Mouse (Mus musculus) embryonic fibroblast, embryonic 13.5 days (primary cell): ENCODE measurements at regions not wholly inside any gene's neighbourhood (a gene's known extent, or its start where the extent isn't known, plus 50 kb on each side); places are given as distances from the start of the nearest gene placed in this dataset.
"Not testable (repeated sequence)": the region's sequence is repeated elsewhere in the genome, so short reads cannot be mapped to it uniquely, and the experiment has no call there.

Source experiments
- H3K27ac ChIP-seq: 2 replicates; pipeline ENCODE4 v1.5.1; 2012; ENCODE audit warnings: low read length, control low read depth, inconsistent platforms; ENCODE audit not compliant: insufficient read depth
- H3K4me1 ChIP-seq: 2 replicates; pipeline ENCODE4 v1.6.1; 2011; ENCODE audit warnings: low read length; ENCODE audit not compliant: control insufficient read depth, insufficient read depth
- H3K4me3 ChIP-seq: 2 replicates; pipeline ENCODE4 v1.5.1; 2011; ENCODE audit warnings: mild to moderate bottlenecking, control low read depth, low read length; ENCODE audit not compliant: insufficient read depth
- CTCF ChIP-seq: IDR thresholded peaks from 2 replicates; pipeline ENCODE4 v1.5.1; 2011; ENCODE audit warnings: mild to moderate bottlenecking, control low read depth, low read length, moderate library complexity, borderline replicate concordance; ENCODE audit not compliant: insufficient read depth
- POLR2A ChIP-seq: IDR thresholded peaks from 2 replicates; pipeline ENCODE4 v1.6.1; 2011; ENCODE audit warnings: low read depth, mild to moderate bottlenecking, control low read depth, low read length, moderate library complexity

DNA sequence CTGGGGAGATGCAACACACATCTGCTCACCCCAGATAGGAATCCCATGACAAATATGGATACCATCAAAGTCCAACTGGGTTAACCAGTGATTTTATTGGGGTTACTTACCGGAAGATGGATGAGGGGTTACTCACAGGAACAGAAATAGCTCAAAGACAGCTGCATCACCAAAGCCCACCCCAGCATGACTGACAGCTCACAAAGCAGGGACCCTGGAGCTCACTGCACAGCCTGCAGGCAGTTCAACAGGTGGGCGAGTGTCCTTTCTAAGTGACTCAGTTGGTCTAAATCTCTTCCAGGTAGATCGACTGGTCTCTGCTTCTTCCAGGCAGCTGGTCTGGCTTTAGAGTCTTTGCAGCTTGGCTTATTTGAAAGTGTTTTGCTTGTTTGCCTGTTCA is 114.2 kb downstream of the Bdh1 start:
- no peaks in the 10 kb centered on the region for H3K4me1 ChIP-seq

DNA sequence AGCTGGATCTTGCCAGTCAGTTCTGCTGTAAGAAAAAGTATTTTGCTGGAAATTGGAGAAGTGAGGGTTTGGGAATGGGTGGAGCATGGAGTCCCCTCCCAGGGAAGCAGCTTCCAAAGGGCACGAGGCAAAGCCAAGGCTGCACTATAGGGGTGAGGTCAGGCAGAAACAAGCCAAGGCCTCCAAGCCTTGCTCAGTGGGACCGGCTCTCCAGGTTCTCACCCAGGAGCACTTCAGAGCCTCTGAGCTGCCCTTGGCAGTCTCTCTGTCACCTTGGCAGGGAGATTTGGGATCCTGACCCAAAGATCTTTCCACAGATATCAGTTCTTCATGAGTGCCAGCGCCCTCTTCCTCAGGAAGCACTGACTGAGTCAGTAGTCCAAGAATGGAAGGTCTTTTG is 116.5 kb downstream of the Bdh1 start:
- Histone ChIP-seq H3K27ac (no peak overlapping the region), H3K4me3 (no peak overlapping the region), H3K4me1 (no peaks in the 10 kb centered on the region)
- TF ChIP-seq CTCF = no peak
- no peak for TF ChIP-seq POLR2A

More for the DNA sequence above, 114.2 kb downstream of the Bdh1 start:
- H3K4me3 ChIP-seq = no peak overlapping the region
- no peak for TF ChIP-seq POLR2A
- TF ChIP-seq CTCF = no peak
- no peak overlapping the region for H3K27ac ChIP-seq

DNA sequence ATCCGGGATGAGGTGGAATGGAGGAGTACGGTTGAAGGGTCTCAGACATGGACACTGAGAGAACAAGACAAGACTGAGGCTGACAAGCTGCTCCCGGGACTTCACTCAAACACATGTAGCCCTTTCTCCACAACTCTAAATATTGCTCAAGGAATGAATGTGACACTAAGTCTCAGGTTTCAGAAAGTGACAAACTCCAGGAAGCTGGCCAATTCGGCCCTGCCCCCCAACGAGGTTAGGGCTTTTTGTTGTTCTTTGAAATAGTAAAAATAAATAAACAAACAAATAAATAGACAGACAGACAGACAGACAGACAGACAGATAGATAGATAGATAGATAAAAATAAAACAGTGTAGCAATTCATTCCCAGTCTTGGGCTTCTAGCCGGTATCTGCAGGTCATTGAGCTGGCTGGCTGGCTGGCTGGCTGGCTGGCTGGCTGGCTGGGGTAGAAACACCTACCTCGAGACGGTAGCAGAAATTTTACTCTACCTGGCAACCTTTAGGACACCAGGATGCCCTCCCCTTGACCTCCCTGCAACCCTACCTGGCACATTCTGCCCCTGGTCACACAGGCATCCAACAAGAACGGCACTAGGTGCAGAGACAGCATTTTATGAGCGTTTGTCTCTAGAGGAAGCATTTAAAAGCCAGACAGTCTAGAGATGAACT is 119.6 kb upstream of the Dlg1 start:
- H3K4me3 ChIP-seq = no peak overlapping the region
- peaks cover 5% of the 10 kb centered on the region; the same call in 1 of the 2 replicates for H3K4me1 ChIP-seq
- TF ChIP-seq POLR2A = no peak
- no peak for TF ChIP-seq CTCF
- no peak overlapping the region for H3K27ac ChIP-seq

DNA sequence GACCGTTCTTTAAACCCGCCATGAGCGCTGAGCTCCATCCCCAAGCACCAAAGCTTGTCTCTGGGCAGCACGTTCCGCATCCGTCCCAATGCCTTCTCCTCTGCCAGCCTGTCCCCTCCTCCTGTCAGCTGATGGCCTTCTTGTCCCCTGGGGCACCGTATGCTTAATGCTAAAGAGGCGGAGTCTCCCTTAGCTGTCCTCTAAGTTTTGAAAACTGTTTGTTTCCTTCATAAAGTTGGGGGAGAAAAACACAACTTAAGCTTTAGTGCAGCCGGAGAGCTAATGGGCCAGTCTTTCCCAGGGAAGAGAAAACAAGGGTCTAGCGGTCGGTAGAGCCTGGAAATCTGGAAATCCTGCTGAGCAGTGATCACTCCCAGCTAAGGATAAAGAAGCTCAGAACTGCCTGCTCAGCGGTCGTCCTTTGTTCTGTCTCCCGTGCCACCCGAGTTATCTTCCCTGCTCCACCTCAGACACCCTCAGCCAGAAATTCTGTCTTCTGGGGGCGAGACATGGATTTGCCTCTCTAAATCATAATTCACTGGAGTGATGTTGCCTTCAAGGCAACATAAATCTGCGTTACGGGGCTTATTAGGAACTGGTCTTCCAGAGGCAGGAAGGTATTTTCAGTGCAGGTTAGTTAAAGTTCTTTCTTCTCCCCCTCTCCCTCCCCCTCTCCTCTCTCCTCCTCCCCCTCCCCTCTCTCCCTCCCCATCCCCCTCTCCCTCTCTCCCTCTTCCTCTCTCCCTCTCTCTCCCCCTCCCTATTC is 117.0 kb upstream of the Dlg1 start:
- TF ChIP-seq POLR2A (no peak), CTCF (no peak)
- Histone ChIP-seq H3K4me1 (peaks cover 6% of the 10 kb centered on the region; the same call in 1 of the 2 replicates), H3K4me3 (no peak overlapping the region), H3K27ac (no peak overlapping the region)

DNA sequence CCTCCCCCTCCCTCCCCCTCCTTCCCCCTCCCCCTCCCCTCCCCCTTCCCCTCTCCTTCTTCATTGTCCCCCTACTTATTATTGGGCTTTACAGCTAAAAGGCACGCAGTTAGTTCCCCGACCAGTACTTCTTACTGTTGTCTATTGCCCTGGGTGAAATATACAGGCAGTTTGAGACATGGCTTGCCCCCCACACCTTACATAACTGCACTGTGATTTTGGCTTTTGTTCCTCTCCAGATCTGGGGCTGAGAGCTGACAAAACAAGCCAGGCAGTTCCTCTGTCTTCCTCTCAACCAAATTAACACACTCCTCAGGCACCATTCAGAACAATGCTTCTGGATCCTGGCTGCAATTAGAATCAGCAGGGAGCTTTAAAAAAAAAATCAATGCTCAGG is 116.4 kb upstream of the Dlg1 start:
- peaks cover 6% of the 10 kb centered on the region; the same call in 1 of the 2 replicates for H3K4me1 ChIP-seq

DNA sequence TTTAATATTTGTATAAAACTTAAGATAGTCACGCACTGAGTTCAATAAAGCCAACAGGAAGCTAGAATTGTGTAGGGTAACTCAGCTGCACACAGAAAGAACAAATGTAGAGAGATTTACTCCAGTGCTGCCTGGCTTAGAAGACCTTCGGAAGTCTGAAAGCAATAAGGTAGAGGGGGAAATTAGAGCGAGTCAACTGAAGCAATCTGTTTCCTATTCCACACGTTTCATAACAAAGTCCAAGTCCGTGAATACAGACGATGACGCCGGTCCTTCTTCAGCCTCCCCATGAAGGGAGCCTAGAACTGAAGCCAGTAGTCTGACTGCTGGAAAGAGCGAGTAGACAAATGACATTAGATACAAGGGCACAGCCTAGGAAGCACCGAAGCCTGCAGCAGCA is 115.9 kb upstream of the Dlg1 start:
- Histone ChIP-seq H3K4me1 (peaks cover 10% of the 10 kb centered on the region; the same call in 1 of the 2 replicates), H3K4me3 (no peak overlapping the region), H3K27ac (no peak overlapping the region)
- TF ChIP-seq POLR2A = no peak
- no peak for TF ChIP-seq CTCF

More for the DNA sequence above, 116.4 kb upstream of the Dlg1 start:
- TF ChIP-seq POLR2A (no peak), CTCF (no peak)
- no peak overlapping the region for H3K27ac ChIP-seq
- H3K4me3 ChIP-seq = no peak overlapping the region

DNA sequence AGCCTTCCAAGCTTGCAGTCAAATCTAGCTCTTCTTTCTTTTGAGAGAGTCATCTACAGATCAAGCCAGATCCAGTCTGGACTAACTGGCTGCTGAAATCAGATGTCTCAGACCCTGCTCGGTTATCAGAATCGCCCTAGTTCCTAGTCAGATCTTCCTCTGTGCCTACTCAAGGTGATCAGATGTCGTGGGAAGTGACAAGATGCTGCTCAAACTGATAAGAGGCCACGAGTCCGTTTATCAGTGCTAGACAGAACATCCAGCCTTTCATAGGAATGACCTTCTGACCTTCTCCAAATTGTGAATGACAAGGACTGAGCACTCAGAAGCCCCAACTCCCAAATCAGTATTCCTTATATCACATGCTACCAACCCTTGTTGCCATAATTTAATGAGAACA is 113.3 kb upstream of the Dlg1 start:
- Histone ChIP-seq H3K4me1 (peaks cover 11% of the 10 kb centered on the region), H3K4me3 (no peak overlapping the region), H3K27ac (no peak overlapping the region)
- TF ChIP-seq CTCF (no peak), POLR2A (no peak)

DNA sequence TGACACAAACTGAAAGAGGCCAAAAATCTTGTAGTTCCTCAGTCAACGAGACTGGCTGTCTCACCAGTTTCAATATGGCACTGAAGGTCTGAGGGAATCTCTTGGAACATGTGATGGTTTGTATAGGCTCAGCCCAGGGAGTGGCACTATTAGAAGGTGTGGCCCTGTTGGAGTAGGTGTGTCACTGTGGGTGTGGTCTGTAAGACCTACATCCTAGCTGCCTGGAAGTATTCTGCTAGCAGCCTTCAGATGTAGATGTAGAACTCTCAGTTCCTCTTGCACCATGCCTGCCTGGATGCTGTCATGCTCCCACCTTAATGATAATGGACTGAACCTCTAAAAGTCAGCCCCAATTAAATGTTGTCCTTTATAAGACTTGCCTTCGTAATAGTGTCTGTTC is 112.7 kb upstream of the Dlg1 start:
- H3K4me3 ChIP-seq, H3K27ac ChIP-seq: not testable (repeated sequence)
- H3K4me1 ChIP-seq = peaks cover 11% of the 10 kb centered on the region

DNA sequence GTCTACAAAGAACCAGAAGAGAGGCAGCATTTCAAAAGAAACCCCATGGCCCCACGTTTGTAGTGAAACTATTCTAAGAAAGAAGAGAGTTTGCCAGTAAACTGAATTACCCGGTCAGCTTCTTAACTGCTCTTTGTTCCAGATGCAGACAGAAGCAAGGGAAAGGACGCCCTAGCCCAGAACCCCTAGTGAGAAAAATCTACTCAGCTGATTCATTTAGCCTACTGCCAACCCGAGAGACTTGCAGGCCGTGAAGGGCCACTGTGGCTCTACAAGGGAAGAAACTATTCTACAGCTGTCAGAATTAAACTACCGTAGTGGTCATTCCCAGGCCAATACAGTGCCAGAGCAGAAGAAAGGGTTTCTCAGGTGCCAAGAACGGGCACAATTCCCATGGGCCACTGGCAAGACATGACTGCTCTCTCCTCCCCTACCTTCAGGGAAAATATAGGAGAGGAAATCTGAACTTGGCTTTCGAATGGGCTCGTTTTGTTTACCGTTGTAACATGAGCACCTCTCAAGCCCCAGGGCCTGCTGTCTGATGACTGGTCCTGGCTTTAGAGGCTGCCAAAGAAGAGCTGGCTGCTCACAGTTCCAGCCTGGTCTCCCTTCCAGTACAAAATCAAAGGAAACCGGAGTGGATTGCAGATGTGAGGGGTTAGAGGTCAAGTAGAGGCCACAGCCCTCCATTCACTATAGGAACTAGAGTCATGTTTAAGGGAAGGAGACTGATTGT is 111.7 kb upstream of the Dlg1 start:
- Histone ChIP-seq H3K4me1 (peaks cover 7% of the 10 kb centered on the region), H3K4me3 (no peak overlapping the region), H3K27ac (peak overlapping the region; percentile 43)
- no peak for TF ChIP-seq POLR2A
- no peak for TF ChIP-seq CTCF
